8 mouse cellular contexts compared by ENCODE assay signal in genomic region chr12:107980261-107980961, GRCm38 (mm10). TPM values are rescaled to one million over a fixed set of nuclear protein-coding genes. Genes with fewer than 3 reads are reported as not detected.
DNase-seq lines count a peak whose midpoint lies in the region; ATAC-seq and TF ChIP-seq lines count a peak whose summit lies in the region.

No protein-coding gene starts in this region.

- H3K4me1 ChIP-seq in cerebellum, adult 2 months (ENCODE audit: control insufficient read depth, insufficient read depth, low read length): peaks cover 6% of the 10 kb centered on the region
- peaks cover 70% of the 10 kb centered on the region for H3K4me1 ChIP-seq in limb, embryonic 11.5 days (ENCODE audit: control insufficient read depth, insufficient read depth, low read length)
- peaks cover 62% of the 10 kb centered on the region for H3K4me1 ChIP-seq in olfactory bulb, adult 2 months (ENCODE audit: control insufficient read depth, insufficient read depth, low read length)

- no peaks in the 10 kb centered on the region for H3K9me3 ChIP-seq in limb, embryonic 11.5 days (ENCODE audit: control insufficient read depth, low read length)

- H3K9ac ChIP-seq in limb, embryonic 11.5 days (ENCODE audit: low read length): peak overlapping the region; percentile 82

- peaks cover 1% of the 10 kb centered on the region; the same call in 1 of the 2 replicates for H3K27me3 ChIP-seq in cerebellum, adult 2 months (ENCODE audit: control insufficient read depth, insufficient read depth, low read length)
- H3K27me3 ChIP-seq in limb, embryonic 11.5 days (ENCODE audit: control insufficient read depth, insufficient read depth, low read length): no peaks in the 10 kb centered on the region

- no peak overlapping the region for H3K27ac ChIP-seq in cerebellum, adult 2 months (ENCODE audit: insufficient read depth, low read length)
- H3K27ac ChIP-seq in limb, embryonic 11.5 days (replicated peaks; ENCODE audit: low read depth, low read length): peak overlapping the region; percentile 100
- peak overlapping the region; percentile 16; the same call in 1 of the 2 replicates for H3K27ac ChIP-seq in olfactory bulb, adult 2 months (ENCODE audit: insufficient read depth, low read depth, low read length)

- peak overlapping the region; percentile 75 for H3K4me2 ChIP-seq in limb, embryonic 11.5 days (ENCODE audit: low read depth, severe bottlenecking)

- peak; percentile 77 for ATAC-seq in limb, embryonic 11.5 days (ENCODE audit: insufficient number of reproducible peaks, low FRiP score, low TSS enrichment, low read depth)

- TF ChIP-seq CTCF in cerebellum, adult 2 months (IDR thresholded peaks at IDR 0.05; ENCODE audit: borderline replicate concordance, insufficient read depth, low read depth, low read length): no peak
- TF ChIP-seq CTCF in olfactory bulb, adult 2 months (IDR thresholded peaks at IDR 0.05; ENCODE audit: insufficient read depth, low read depth, low read length): no peak

- no peak overlapping the region for H3K4me3 ChIP-seq in cerebellum, adult 2 months (replicated peaks; ENCODE audit: insufficient read depth, low read depth, low read length)
- peak overlapping the region; percentile 24 for H3K4me3 ChIP-seq in limb, embryonic 11.5 days (ENCODE audit: low read depth, low read length)
- peak overlapping the region; percentile 38; the same call in 1 of the 2 replicates for H3K4me3 ChIP-seq in olfactory bulb, adult 2 months (ENCODE audit: insufficient read depth, low read depth, low read length)

- peak; percentile 49 to 54 for DNase-seq in cerebellum, postnatal 10 days
- DNase-seq in cerebellum, adult 2 months: no peak
- DNase-seq in adrenal gland, postnatal 25 days: peak; percentile 42
- DNase-seq in heart, postnatal 4 days: peak; percentile 43
- DNase-seq in limb, embryonic 11.5 days (ENCODE audit: low spot score): peak; percentile 87
- no peak for DNase-seq in frontal cortex, postnatal 36 days (ENCODE audit: low spot score in 2 of 2)
- no peak for DNase-seq in layer of hippocampus, adult 18-20 months (ENCODE audit: low spot score in 2 of 2)

- TF ChIP-seq POLR2A in cerebellum, adult 2 months (IDR thresholded peaks at IDR 0.05; ENCODE audit: borderline replicate concordance, insufficient read depth, low read length): no peak
- no peak for TF ChIP-seq POLR2A in olfactory bulb, adult 2 months (IDR thresholded peaks at IDR 0.05; ENCODE audit: insufficient read depth, low read depth, low read length)

- WGBS in cerebellum, adult 2 months: 3% methylated on average over 50 of the region's 51 CpGs
- WGBS in limb, embryonic 11.5 days: under 1% methylated on average over 49 of the region's 51 CpGs
- WGBS in olfactory bulb, adult 2 months: 18% methylated on average over 51 of the region's 51 CpGs

- no peaks in the 10 kb centered on the region for H3K36me3 ChIP-seq in limb, embryonic 11.5 days (ENCODE audit: control insufficient read depth, insufficient read depth, low read length)

RNA-seq across cellular contexts. Expression of gene Bcl11b, which starts 23.0 kb away (rescaled TPM):
- 1.9 and 2.5 TPM in 2 replicates for polyA plus RNA-seq in cerebellum, adult 2 months (2012; rRNA removed)
- total RNA-seq in adrenal gland, postnatal 25 days (2021): 0.18 and 0.38 TPM in 2 replicates
- 1 to 10 TPM; 1.5 to 1.6 TPM for total RNA-seq in heart, postnatal 4 days (2021)
- 8.7 and 12.3 TPM in 2 replicates for polyA plus RNA-seq in limb, embryonic 11.5 days (2014; fragmentation: Nextera tagmentation; extraction: Ambion mirVana)
- polyA plus RNA-seq in olfactory bulb, adult 2 months (2012; ENCODE audit: insufficient read depth, insufficient read length, low replicate concordance, missing spikeins): 49.8 and 56.3 TPM in 2 replicates
- 100 to 1,000 TPM; 143 to 144 TPM for total RNA-seq in layer of hippocampus, adult 18-20 months (2021)

Comparison
In these comparisons a context has a peak if more than half of its experiments do, and no peak if none do; other contexts are left out.
1. DNase-seq: peak in cerebellum, postnatal 10 days (2 of 2), adrenal gland, postnatal 25 days (single experiment), heart, postnatal 4 days (single experiment) and limb, embryonic 11.5 days (single experiment); none in cerebellum, adult 2 months (0 of 2), frontal cortex, postnatal 36 days (0 of 2) and layer of hippocampus, adult 18-20 months (0 of 2).
2. RNA of gene Bcl11b, which starts 23.0 kb away (total RNA-seq): 143 to 144 TPM in layer of hippocampus, adult 18-20 months; 1.5 to 1.6 TPM in heart, postnatal 4 days and 0.18 to 0.38 TPM in adrenal gland, postnatal 25 days; every median in the first group is over 10 times any median in the second.